Mouse (Mus musculus) spleen, embryonic (tissue): Measurements from ENCODE around the gene Hic2.

ENCODE experiments used
- CTCF ChIA-PET: fragments of 350-600 bp; sonication (Branson Sonifier 250); formaldehyde crosslinking; loops from one replicate; lab custom pipeline; 2022; lab: Charles Lee

Hic2 gene

DNA sequence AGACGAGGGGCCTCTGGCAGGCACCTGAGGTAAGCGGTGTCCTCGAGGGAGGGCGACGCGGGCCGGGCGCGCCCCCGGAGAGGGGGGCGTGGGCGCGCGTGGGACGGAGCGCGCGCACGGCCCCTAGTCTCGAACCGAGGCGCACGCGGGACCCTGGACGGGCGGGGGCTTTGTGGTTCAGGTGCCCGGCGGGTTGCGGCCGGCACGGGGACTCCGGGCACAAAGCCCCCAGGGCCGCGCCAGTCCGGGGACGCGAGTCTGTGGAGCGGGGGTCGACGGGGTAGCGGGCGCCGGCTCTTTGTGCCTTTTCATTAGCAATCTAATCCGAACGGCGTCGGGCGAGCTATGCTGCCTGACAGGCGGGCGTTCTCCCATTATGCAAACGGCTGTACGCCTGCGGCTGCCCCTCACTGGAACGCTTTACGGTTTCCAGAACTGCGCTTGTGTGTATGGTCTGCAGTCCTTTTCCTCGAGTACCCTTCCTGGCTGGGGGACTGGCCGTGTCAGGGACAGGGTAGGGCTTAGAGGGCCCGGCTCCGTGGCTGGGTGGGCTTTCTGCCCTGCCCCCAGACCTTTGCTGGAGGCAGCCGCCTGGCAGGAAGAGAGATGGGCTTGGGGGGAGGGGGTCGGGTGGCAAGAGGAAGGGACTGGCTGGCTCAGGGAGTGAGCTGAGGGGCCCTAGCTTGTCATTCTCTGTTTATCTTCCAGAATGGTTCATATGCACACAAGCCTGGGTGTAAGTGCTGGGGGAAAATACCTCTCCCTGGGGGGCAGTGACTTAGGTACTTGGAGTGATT is 528 bp downstream of the Hic2 start:
- CTCF ChIA-PET, result no interaction called here

- CTCF ChIA-PET, result no interaction called here
Observed at GRCm38 (mm10) chr16:17234499-17234895, 1.1 kb downstream of the Hic2 start.

- CTCF ChIA-PET, result no interaction called here
Observed at GRCm38 (mm10) chr16:17234916-17235665, 1.7 kb downstream of the Hic2 start.

DNA sequence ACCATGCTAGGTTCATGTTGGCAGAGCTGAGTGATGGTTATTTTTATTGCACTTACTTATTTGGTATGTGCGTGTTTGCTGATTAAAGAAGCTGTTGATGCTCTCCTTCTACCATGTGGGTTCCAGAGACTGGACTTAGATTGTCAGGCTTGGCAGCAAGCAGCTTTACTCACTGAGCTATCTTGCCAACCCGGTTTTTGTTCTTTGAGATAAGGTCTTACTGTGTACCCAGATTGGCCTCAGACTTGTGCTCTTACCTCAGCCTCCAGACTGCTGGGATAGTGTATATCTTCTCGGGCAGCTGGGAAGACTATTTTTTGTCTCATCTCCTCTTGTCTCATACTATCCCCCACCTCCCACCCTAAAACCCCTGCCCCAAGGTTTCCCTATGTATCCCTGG is 4.3 kb downstream of the Hic2 start:
- CTCF ChIA-PET, result interaction anchor here (1.1 kb wide), 1 partner anchor 26 kb away, joined by 3 read pairs; no protein-coding TSS in a partner anchor

- CTCF ChIA-PET, result no interaction called here
Observed at GRCm38 (mm10) chr16:17239409-17239808, 6.0 kb downstream of the Hic2 start.

DNA sequence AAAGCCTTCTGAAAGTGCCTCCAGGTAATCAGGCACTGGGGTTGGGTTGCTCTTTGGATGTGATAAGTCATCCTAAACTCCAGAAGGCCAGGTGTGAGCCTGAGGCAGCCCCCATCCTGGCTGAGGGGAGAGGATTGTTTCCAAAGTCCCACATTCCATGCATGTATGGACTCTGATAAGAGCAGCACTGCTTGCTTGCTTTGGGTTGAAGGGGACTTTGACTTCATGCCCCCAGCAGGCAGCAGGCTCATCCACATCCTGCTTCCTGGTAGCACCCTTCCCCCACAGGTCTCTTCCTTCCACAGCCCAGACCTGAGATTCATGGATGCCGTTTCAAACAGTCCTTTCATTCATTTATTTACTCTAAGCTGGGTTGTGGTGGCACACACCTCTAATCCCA is 10.4 kb downstream of the Hic2 start:
- CTCF ChIA-PET, result no interaction called here

DNA sequence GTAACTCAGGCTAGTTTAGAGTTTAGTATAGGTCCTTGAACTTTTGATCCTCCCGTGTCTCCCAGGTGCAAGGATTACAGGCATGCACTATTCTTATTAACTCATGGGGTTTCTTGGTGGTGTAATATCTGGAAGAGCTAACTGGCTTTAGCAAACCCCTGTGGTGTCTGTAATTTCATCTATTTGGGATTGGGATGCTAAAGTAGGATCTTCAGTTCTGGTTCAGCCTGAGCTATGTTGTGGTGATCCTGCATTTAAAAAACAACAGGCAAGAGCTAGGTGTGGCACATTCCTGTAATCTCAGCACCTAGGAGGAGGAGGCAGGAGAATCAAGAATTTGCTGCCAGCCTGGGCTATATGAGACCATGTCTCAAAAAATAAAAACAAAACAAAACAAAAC is 11.6 kb downstream of the Hic2 start:
- CTCF ChIA-PET, result no interaction called here

DNA sequence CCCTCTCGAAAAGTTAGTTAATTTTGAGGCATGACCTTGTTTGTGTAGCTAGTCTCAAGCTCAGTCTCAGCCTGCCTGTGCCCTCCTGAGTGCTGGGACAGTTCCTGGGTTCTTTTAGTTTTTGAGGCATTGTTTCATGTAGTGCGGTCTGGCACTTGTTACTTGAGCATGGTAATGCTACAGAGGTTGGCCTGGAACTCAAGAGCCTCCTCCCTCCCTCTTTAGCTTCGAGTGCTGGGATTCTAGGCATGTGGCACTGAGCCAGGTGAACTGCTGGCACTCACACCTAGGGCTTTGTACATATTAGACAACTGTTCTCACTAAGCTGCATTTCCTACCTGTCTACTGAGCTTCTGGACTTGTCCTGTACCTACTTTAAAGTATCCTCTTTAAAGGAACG is 14.4 kb downstream of the Hic2 start:
- CTCF ChIA-PET, result no interaction called here

- CTCF ChIA-PET, result no interaction called here
Observed at GRCm38 (mm10) chr16:17249135-17249534, 15.8 kb downstream of the Hic2 start.

DNA sequence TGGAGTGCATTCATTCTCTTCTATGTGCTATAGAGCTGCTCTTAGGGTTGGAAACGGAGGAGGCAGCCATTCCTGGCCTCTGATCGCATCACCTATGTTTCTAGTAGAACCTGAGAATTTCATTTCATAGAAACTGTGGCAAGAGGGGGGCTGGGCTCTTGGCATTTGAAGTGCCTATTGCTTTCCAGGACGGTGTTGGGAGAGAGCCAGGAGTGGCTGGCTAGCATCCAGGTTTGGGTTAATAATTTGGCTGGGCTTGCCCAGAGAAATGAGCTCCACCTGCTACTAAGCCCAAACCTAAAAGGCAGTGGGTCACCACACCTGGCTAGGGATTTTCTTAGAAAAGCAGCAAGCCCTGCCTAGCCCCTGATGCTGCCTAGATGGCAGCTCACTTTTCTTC is 18.2 kb downstream of the Hic2 start:
- CTCF ChIA-PET, result no interaction called here

DNA sequence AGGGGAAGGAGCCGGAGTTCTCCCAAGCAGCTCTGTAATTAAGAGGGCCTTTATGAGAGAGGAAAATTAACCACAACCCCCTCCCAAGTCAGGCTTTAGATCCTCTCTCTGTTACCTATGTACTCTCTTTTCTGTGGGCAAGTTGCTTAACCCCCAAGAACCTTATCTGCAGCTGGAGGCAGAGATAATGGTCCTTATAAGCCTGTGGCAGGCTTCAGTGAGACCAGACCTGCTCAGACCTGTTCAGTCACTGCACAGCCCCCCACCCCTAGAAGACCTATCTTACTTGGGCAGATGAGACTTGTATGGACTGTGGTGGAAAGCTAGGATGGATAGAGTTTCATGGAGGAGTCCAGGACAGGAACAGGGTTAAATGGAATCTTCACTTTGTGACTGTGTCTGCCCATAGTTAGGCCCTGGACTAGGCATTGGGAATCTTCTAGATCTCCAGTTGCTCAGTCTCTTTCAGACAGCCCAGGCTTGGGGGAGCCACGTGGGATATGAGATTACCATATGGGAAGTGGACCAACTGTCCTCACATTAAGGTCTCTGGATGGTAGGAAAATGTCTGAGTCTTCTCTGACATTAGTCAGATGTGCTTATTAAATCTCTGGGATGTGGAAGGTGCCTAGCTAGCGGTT is 18.8 kb downstream of the Hic2 start:
- CTCF ChIA-PET, result no interaction called here

GRCm38 (mm10) chr16:17252841-17253240 is 19.5 kb downstream of the Hic2 start:
- CTCF ChIA-PET, result interaction anchor here (0.9 kb wide), 1 partner anchor 47 kb away, joined by 3 read pairs; no protein-coding TSS in a partner anchor

GRCm38 (mm10) chr16:17254005-17254597 is 20.7 kb downstream of the Hic2 start:
- CTCF ChIA-PET, result interaction anchor here (0.7 kb wide), 1 partner anchor 43 kb away, joined by 3 read pairs; no protein-coding TSS in a partner anchor

- CTCF ChIA-PET, result no interaction called here
Observed at GRCm38 (mm10) chr16:17255270-17255669, 21.9 kb downstream of the Hic2 start.

DNA sequence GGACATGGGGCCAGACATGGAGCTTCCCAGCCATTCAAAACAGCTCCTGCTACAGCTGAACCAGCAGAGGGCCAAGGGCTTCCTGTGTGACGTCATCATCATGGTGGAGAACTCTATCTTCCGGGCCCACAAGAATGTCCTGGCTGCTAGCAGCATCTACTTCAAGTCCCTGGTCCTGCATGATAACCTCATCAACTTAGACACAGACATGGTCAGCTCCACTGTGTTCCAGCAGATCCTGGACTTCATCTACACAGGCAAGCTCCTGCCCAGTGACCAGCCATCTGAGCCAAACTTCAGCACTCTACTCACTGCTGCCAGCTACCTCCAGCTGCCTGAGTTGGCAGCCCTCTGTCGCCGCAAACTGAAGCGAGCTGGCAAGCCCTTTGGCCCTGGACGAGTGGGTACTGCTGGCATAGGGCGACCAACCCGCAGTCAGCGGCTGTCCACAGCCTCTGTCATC is 24.0 kb downstream of the Hic2 start:
- CTCF ChIA-PET, result no interaction called here

DNA sequence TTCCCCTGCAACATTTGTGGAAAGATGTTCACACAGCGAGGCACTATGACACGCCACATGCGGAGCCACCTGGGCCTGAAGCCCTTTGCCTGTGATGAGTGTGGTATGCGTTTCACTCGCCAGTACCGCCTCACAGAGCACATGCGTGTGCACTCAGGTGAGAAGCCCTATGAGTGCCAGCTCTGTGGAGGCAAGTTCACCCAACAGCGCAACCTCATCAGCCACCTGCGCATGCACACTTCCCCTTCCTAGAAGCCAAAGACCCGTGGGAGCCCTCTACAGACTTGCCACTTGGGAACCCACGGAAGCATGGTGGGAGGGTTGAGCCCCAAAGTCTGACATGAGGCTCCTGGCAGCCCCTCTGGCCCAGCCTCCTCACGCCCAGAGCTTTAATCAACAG is 25.5 kb downstream of the Hic2 start:
- CTCF ChIA-PET, result no interaction called here

DNA sequence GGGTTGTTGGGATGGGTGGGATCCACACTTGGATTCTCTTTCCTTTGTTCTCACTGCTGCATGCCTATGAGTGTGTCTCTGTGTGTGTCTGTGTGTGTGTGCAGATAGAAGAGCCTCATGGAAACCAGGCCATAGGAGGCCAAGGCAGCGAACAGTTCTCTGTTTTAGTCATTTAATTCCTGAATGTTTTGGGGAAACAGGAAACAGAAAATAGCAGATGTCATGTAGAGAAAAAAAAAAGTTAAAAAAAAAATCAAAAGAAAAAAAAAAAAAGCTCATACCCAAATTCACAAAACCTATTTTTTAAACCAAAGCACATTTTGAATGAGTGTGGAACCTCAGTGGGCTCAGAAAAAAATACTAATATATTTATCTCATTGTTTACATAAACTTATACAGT is 28.0 kb downstream of the Hic2 start:
- CTCF ChIA-PET, result no interaction called here

GRCm38 (mm10) chr16:17266113-17266512 is 32.7 kb downstream of the Hic2 start:
- CTCF ChIA-PET, result no interaction called here

DNA sequence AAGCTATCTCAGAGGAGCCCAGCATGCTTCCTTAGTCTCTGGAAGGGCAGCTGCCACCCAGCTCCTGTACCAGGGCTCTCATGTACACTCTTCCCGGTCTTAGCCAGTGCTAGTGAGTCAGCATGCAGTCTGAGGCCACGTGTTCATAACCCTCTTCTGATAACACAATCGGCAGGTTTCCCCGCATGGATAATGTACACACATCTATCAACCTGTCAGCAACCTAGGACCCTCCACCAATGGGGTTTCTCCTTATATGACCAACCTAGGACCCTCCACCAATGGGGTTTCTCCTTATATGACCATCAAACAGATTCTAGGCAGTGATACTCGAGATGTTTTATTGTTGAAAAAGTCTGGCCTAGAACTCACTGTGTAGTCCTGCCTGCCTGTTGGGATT is 34.6 kb downstream of the Hic2 start:
- CTCF ChIA-PET, result no interaction called here

DNA sequence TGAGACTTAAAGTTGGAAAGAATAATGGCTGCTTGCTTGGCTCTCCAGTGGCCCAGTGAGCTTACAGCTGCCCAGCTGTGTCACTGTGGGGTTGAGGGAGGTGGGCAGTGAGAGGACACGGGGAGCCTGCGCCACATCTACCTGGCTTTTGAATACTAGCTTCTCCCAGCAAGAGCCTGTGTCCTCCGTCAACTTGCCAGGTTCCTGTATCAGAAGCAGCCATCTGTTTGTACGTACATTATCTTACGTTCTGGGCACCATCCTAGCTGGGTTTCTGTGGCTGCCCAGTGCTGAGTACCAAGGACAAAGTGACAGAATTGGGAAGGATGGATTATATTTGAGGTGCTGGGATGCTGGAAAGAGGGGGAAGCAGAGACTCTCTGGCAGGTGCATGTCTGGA is 36.5 kb downstream of the Hic2 start:
- CTCF ChIA-PET, result interaction anchor here (0.5 kb wide), 1 partner anchor 13 kb away, joined by 3 read pairs; no protein-coding TSS in a partner anchor

GRCm38 (mm10) chr16:17271124-17271523 is 37.8 kb downstream of the Hic2 start:
- CTCF ChIA-PET, result no interaction called here

DNA sequence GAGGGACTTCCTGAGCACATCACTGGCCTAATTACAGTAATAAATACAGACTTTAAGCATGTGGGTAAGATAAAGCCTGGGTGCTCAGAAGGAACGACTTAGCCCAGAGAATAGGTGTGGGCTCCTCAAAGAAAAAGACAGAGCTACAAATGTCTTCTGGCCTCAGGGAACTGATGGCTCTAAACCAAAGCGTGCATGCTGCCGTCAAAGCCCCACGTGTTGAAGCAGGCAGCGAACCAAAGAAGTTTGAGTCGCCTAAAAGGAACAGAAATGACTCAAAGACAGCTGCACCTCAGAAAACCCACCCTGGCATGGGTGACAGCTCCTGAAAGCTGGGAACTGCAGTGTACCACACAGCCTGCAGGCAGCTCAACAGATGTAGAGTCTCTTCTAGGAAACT is 38.5 kb downstream of the Hic2 start:
- CTCF ChIA-PET, result interaction anchor here (0.8 kb wide), 1 partner anchor 45 kb away, joined by 7 read pairs; no protein-coding TSS in a partner anchor
